Mouse (Mus musculus): ENCODE data around the gene Tfdp1.

DNA sequence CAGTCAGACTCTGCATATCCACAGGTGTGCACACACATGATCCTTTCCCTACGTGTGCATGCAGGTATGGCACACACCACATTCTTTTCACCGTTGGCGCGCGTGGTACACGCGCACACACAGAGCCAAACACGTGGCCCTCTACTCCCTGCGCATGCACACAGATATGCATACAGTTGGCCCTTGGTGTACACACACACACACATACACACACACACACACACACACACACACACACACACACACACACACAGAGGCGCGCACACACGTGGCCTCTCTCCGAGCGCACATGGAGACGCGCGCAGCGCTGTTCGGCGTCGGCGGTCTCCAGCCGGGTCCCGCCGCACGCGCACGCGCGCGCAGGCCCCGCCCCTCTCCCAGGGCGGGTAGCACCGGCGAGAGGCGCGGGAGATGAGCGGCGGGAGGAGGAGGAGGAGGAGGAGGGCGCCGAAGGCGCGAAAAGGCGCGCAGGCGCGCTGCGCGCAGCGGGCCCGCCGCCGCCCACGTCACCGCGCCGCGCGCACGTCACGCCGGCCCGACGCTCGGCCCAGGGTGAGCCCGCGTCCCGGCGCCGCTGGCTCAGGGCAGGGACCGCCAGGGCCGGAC lies at the start of gene Tfdp1:
- TF ChIP-seq POLR2A (IDR thresholded peaks at IDR 0.05; ENCODE audit: low read depth, low read length) (no peak), CTCF (IDR thresholded peaks at IDR 0.05; ENCODE audit: extremely low read depth, insufficient read depth, insufficient read length, insufficient replicate concordance) (no peak)

Data from spleen, adult 2 months (tissue).